Mouse (Mus musculus) erythroblast, embryonic 14.5 days (primary cell): ENCODE measurements around the gene Trappc6a.

Experiments used
- GATA1 ChIP-seq: IDR thresholded peaks from 2 replicates; pipeline ENCODE4 v1.6.1; 2012; ENCODE audit warnings: low read length, inconsistent platforms, mixed read lengths
- TAL1 ChIP-seq: IDR thresholded peaks from 3 replicates; pipeline ENCODE4 v1.6.1; 2012; ENCODE audit warnings: low read length, inconsistent platforms, mixed read lengths

GRCm38 (mm10) chr7:19509786-19510185, 1.6 kb downstream of the Trappc6a start:
- TF ChIP-seq GATA1 (no peak), TAL1 (no peak)
